8 mouse cellular contexts compared by ENCODE assay signal in the genomic region with DNA sequence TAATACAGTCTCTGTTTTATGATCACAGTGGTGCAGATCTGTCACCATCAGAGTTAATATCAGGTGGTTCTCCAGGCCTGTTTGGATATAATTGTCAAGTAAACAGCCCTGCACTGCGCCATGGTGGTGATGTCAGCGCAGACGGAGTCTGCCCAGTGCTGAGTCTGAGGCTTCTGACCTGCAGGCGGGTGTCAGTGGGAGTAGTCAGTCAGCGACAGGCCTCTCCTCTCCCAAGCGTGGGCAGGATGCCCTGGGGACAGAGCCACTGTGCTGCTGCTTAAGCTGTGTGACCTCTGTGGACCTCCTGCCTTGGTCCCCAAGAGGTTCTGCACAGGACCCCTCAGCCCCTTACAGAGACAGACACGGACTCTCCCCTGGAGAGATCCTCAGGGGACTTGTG. TPM values are rescaled to one million over a fixed set of nuclear protein-coding genes. Genes with fewer than 3 reads are reported as not detected.
DNase-seq lines count a peak whose midpoint lies in the region; ATAC-seq lines count a peak whose summit lies in the region.

No protein-coding gene starts in this region.

- peak; percentile 22; the same call in 1 of the 2 replicates for ATAC-seq in frontal cortex, adult (ENCODE audit: low TSS enrichment)

- intact Hi-C loops in heart, postnatal 10 days (cut with DNase I): loop anchor here (5.0 kb wide), 3 partner anchors 73 to 178 kb away; no protein-coding TSS in a partner anchor

- no peak for DNase-seq in frontal cortex, postnatal 14 days (ENCODE audit: low spot score in 2 of 2)
- peak; percentile 18 for DNase-seq in Muller cell, postnatal 12 days (ENCODE audit: inconsistent ontology term)
- peak; percentile 35 to 38 for DNase-seq in heart, postnatal 10 days
- DNase-seq in kidney, postnatal 14 days: peak; percentile 24
- no peak for DNase-seq in layer of hippocampus, postnatal 25 days (ENCODE audit: extremely low spot score in 1 of 2, low spot score in 1 of 2)
- no peak for DNase-seq in cerebellum, adult 9-11 months
- no peak for DNase-seq in layer of hippocampus, adult 9-11 months

RNA-seq across cellular contexts. Expression of gene Rcor1, which starts 50.0 kb away (rescaled TPM):
- total RNA-seq in heart, postnatal 10 days (2021): 10 to 100 TPM; 25.3 to 27.9 TPM
- total RNA-seq in layer of hippocampus, postnatal 25 days (2021): 10 to 100 TPM; 16.8 to 17.9 TPM

Comparison
In these comparisons a context has a peak if more than half of its experiments do, and no peak if none do; other contexts are left out.
1. DNase-seq: peak in Muller cell, postnatal 12 days (single experiment), heart, postnatal 10 days (2 of 2) and kidney, postnatal 14 days (single experiment); none in frontal cortex, postnatal 14 days (0 of 2), layer of hippocampus, postnatal 25 days (0 of 2), cerebellum, adult 9-11 months (single experiment) and layer of hippocampus, adult 9-11 months (single experiment).